Mouse (Mus musculus) embryonic fibroblast, embryonic 13.5 days (primary cell): Measurements from ENCODE around the gene Plcd4.

Source experiments
- CTCF ChIP-seq: IDR thresholded peaks from 2 replicates; pipeline ENCODE4 v1.5.1; 2011; ENCODE audit warnings: mild to moderate bottlenecking, control low read depth, low read length, moderate library complexity, borderline replicate concordance; ENCODE audit not compliant: insufficient read depth
- POLR2A ChIP-seq: IDR thresholded peaks from 2 replicates; pipeline ENCODE4 v1.6.1; 2011; ENCODE audit warnings: low read depth, mild to moderate bottlenecking, control low read depth, low read length, moderate library complexity

DNA sequence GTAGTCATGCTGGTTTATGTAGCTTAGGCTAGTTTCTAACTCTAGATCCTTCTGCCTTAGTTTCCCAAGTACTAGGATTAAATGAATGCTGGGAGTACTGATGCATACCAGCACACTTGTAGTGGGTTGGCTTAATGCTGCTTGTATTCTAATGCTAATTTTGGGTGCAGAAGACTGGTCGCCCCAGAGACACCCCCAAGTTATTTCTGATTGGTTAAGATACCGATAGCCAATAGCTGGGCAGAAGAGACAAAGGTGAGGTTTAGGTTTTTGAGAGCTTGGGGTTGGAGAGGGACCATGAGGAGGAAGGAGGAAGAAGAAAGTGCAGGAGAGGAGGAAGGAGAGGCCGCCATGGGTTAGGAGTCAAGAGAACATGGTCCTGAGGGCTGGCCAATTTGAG, 39.9 kb downstream of the Plcd4 start:
- no peak for TF ChIP-seq CTCF
- TF ChIP-seq POLR2A, result no peak
